Mouse (Mus musculus) MN1 (cell line): ENCODE data around the gene Akain1.

Source experiments
- DNase-seq: peaks from one replicate; pipeline ENCODE4 v3.0.0-alpha.2; 2016; ENCODE audit warnings: low spot score

Gene Akain1

GRCm38 (mm10) chr17:69487116-69487515, 48.0 kb downstream of the Akain1 start:
- no peak for DNase-seq

- DNase-seq: no peak
These were observed 48.8 kb downstream of the Akain1 start for GRCm38 (mm10) chr17:69487884-69488283.

GRCm38 (mm10) chr17:69488826-69489225, 49.7 kb downstream of the Akain1 start:
- DNase-seq: no peak

GRCm38 (mm10) chr17:69492368-69492767, 53.2 kb downstream of the Akain1 start:
- no peak for DNase-seq

GRCm38 (mm10) chr17:69495531-69495930, 56.4 kb downstream of the Akain1 start:
- DNase-seq: no peak

GRCm38 (mm10) chr17:69496125-69496524, 57.0 kb downstream of the Akain1 start:
- DNase-seq: no peak

- DNase-seq: no peak
These were observed 58.2 kb downstream of the Akain1 start for GRCm38 (mm10) chr17:69497315-69497714.

- DNase-seq: no peak
These were observed 59.8 kb downstream of the Akain1 start for GRCm38 (mm10) chr17:69498913-69499312.

- DNase-seq: no peak
These were observed 60.3 kb downstream of the Akain1 start for GRCm38 (mm10) chr17:69499441-69499840.

GRCm38 (mm10) chr17:69506070-69506469, 66.9 kb downstream of the Akain1 start:
- peak; percentile 37 for DNase-seq

GRCm38 (mm10) chr17:69516344-69516907, 77.3 kb downstream of the Akain1 start:
- DNase-seq: no peak

GRCm38 (mm10) chr17:69531472-69531871, 92.3 kb downstream of the Akain1 start:
- no peak for DNase-seq
